Comparison of ENCODE assay signal across 22 mouse cellular contexts in genomic region chr3:135001270-135001669, GRCm38 (mm10).
A peak's percentile ranks its signal among the peaks of the same experiment; 100 is the strongest.
DNase-seq lines count a peak whose midpoint lies in the region; ATAC-seq and TF ChIP-seq lines count a peak whose summit lies in the region.
"Had no signal": no experiment of that assay in that cellular context is flagged by ENCODE, and none has a peak within 500 bp of the region (broad histone marks: within the 10 kb centered on the region; RNA-seq: fewer than 3 reads in every experiment).

No protein-coding gene starts in this region.

- WGBS in kidney, postnatal 0 days = 76% methylated on average over 1 of the region's 1 CpGs
- WGBS in kidney, embryonic 14.5 days = 85% methylated on average over 1 of the region's 1 CpGs
- 74% methylated on average over 1 of the region's 1 CpGs for WGBS in forebrain, embryonic 12.5 days

- TF ChIP-seq POLR2A in MEL (IDR thresholded peaks at IDR 0.05; ENCODE audit: control insufficient read depth in 1 of 2, insufficient read depth in 1 of 2, low read depth in 1 of 2, low read length in 2 of 2, poor library complexity in 1 of 2) = no peak

- H3K27me3 ChIP-seq in kidney, postnatal 0 days (ENCODE audit: insufficient read depth, low read length) = no peaks in the 10 kb centered on the region
- H3K27me3 ChIP-seq in kidney, embryonic 14.5 days (ENCODE audit: control insufficient read depth, insufficient read depth, low read length) = no peaks in the 10 kb centered on the region
- H3K27me3 ChIP-seq in MEL (ENCODE audit: control insufficient read depth in 1 of 2, insufficient read depth in 2 of 2, low read length in 2 of 2) = no peaks in the 10 kb centered on the region
- H3K27me3 ChIP-seq in forebrain, embryonic 12.5 days = no peaks in the 10 kb centered on the region
- H3K27me3 ChIP-seq: embryonic facial prominence, embryonic 15.5 days; forebrain, embryonic 15.5 days; heart, embryonic 13.5 days; hindbrain, embryonic 15.5 days had no signal

- TF ChIP-seq EP300 in MEL (IDR thresholded peaks at IDR 0.05; ENCODE audit: low read depth in 1 of 2, low read length in 2 of 2) = no peak

- H3K4me1 ChIP-seq in kidney, postnatal 0 days (replicated peaks; ENCODE audit: insufficient read depth, low read length) = no peaks in the 10 kb centered on the region
- no peaks in the 10 kb centered on the region for H3K4me1 ChIP-seq in kidney, embryonic 14.5 days (ENCODE audit: control insufficient read depth, insufficient read depth, low read length)
- no peaks in the 10 kb centered on the region for H3K4me1 ChIP-seq in MEL (ENCODE audit: control insufficient read depth in 1 of 2, insufficient read depth in 2 of 2, low read length in 2 of 2)
- H3K4me1 ChIP-seq in forebrain, embryonic 12.5 days = no peaks in the 10 kb centered on the region
- H3K4me1 ChIP-seq: embryonic facial prominence, embryonic 15.5 days; forebrain, embryonic 10.5 days; forebrain, embryonic 15.5 days; heart, embryonic 13.5 days; hindbrain, embryonic 15.5 days had no signal

- peak; percentile 10 for TF ChIP-seq RAD21 in MEL (IDR thresholded peaks at IDR 0.05; ENCODE audit: low read depth, low read length)

- ATAC-seq in kidney, postnatal 0 days (replicated peaks; ENCODE audit: low FRiP score, low read depth) = no peak
- ATAC-seq in kidney, embryonic 14.5 days (ENCODE audit: low FRiP score, low TSS enrichment) = no peak
- no peak for ATAC-seq in forebrain, embryonic 12.5 days (ENCODE audit: low FRiP score)
- ATAC-seq: forebrain, embryonic 15.5 days had no signal

- H3K79me2 ChIP-seq in MEL (ENCODE audit: control insufficient read depth, insufficient read depth, low read length, poor library complexity) = no peaks in the 10 kb centered on the region

- H3K9ac ChIP-seq in kidney, postnatal 0 days (ENCODE audit: low read depth, low read length) = no peak overlapping the region
- H3K9ac ChIP-seq in kidney, embryonic 14.5 days (ENCODE audit: low read depth, low read length) = no peak overlapping the region
- H3K9ac ChIP-seq in MEL (ENCODE audit: control insufficient read depth, low read depth, low read length, poor library complexity, severe bottlenecking) = no peak overlapping the region
- no peak overlapping the region for H3K9ac ChIP-seq in forebrain, embryonic 12.5 days
- H3K9ac ChIP-seq: embryonic facial prominence, embryonic 15.5 days; forebrain, embryonic 15.5 days; heart, embryonic 13.5 days; hindbrain, embryonic 15.5 days had no signal

- DNase-seq in kidney, postnatal 0 days (ENCODE audit: low spot score) = peak; percentile 40
- DNase-seq in 3T3-L1 (ENCODE audit: low read depth, low spot score) = peak; percentile 18
- DNase-seq in 416B (ENCODE audit: low read depth) = peak; percentile 22
- peak; percentile 3 for DNase-seq in MEL (ENCODE audit: low read depth, low spot score)
- DNase-seq in frontal cortex, postnatal 10 days (ENCODE audit: low spot score in 2 of 2) = no peak
- no peak for DNase-seq in left cerebral cortex, adult 18-20 months (ENCODE audit: low spot score in 2 of 2)
- DNase-seq: adrenal gland, adult 2 months; adrenal gland, postnatal 25 days; cerebellum, adult 18-20 months; cerebellum, adult 9-11 months; cerebellum, postnatal 36 days; gastrocnemius, postnatal 14 days; heart, postnatal 36 days had no signal

- no peak overlapping the region for H3K4me2 ChIP-seq in kidney, postnatal 0 days (ENCODE audit: low read length)
- H3K4me2 ChIP-seq in kidney, embryonic 14.5 days (replicated peaks; ENCODE audit: low read depth, low read length) = no peak overlapping the region
- H3K4me2 ChIP-seq in forebrain, embryonic 12.5 days = no peak overlapping the region
- H3K4me2 ChIP-seq: embryonic facial prominence, embryonic 15.5 days; forebrain, embryonic 15.5 days; heart, embryonic 13.5 days; hindbrain, embryonic 15.5 days had no signal

- no peak overlapping the region for H3K27ac ChIP-seq in kidney, postnatal 0 days
- H3K27ac ChIP-seq in kidney, embryonic 14.5 days (ENCODE audit: low read depth, low read length) = no peak overlapping the region
- H3K27ac ChIP-seq in MEL (ENCODE audit: control insufficient read depth, low read depth, low read length) = no peak overlapping the region
- no peak overlapping the region for H3K27ac ChIP-seq in forebrain, embryonic 12.5 days
- H3K27ac ChIP-seq: embryonic facial prominence, embryonic 15.5 days; forebrain, embryonic 10.5 days; forebrain, embryonic 15.5 days; heart, embryonic 13.5 days; hindbrain, embryonic 15.5 days had no signal

- H3K9me3 ChIP-seq in kidney, postnatal 0 days (replicated peaks; ENCODE audit: low read length) = no peaks in the 10 kb centered on the region
- H3K9me3 ChIP-seq in kidney, embryonic 14.5 days (ENCODE audit: control insufficient read depth, low read length) = no peaks in the 10 kb centered on the region
- H3K9me3 ChIP-seq in MEL (replicated peaks; ENCODE audit: insufficient read depth, low read length) = no peaks in the 10 kb centered on the region
- no peaks in the 10 kb centered on the region for H3K9me3 ChIP-seq in forebrain, embryonic 12.5 days
- H3K9me3 ChIP-seq: embryonic facial prominence, embryonic 15.5 days; forebrain, embryonic 10.5 days; forebrain, embryonic 15.5 days; G1E; heart, embryonic 13.5 days; hindbrain, embryonic 15.5 days had no signal

- no peaks in the 10 kb centered on the region for H3K36me3 ChIP-seq in kidney, postnatal 0 days (ENCODE audit: insufficient read depth, low read length)
- no peaks in the 10 kb centered on the region for H3K36me3 ChIP-seq in kidney, embryonic 14.5 days (ENCODE audit: control insufficient read depth, insufficient read depth, low read length)
- H3K36me3 ChIP-seq in MEL (ENCODE audit: control insufficient read depth in 1 of 2, insufficient read depth in 2 of 2, low read length in 2 of 2) = no peaks in the 10 kb centered on the region
- H3K36me3 ChIP-seq in forebrain, embryonic 12.5 days (replicated peaks) = no peaks in the 10 kb centered on the region
- H3K36me3 ChIP-seq: embryonic facial prominence, embryonic 15.5 days; forebrain, embryonic 10.5 days; forebrain, embryonic 15.5 days; G1E; heart, embryonic 13.5 days; hindbrain, embryonic 15.5 days had no signal

- H3K4me3 ChIP-seq in kidney, postnatal 0 days (replicated peaks; ENCODE audit: low read depth, low read length) = no peak overlapping the region
- no peak overlapping the region for H3K4me3 ChIP-seq in kidney, embryonic 14.5 days (ENCODE audit: low read length)
- no peak overlapping the region for H3K4me3 ChIP-seq in MEL (ENCODE audit: control insufficient read depth in 1 of 2, insufficient read depth in 1 of 2, low read depth in 2 of 2, low read length in 2 of 2)
- H3K4me3 ChIP-seq in forebrain, embryonic 12.5 days (replicated peaks) = no peak overlapping the region
- H3K4me3 ChIP-seq: embryonic facial prominence, embryonic 15.5 days; erythroblast, embryonic 14.5 days; forebrain, embryonic 10.5 days; forebrain, embryonic 15.5 days; heart, embryonic 13.5 days; hindbrain, embryonic 15.5 days had no signal

- peak; percentile 52 for TF ChIP-seq CTCF in kidney, postnatal 0 days (IDR thresholded peaks at IDR 0.05; ENCODE audit: low read depth)
- TF ChIP-seq CTCF in MEL (IDR thresholded peaks at IDR 0.05 in 2 of 3, conservative IDR thresholded peaks at IDR 0.05 in 1 of 3; ENCODE audit: control insufficient read depth in 1 of 3, insufficient read depth in 1 of 3, low read depth in 2 of 3, low read length in 3 of 3, poor library complexity in 1 of 3, severe bottlenecking in 1 of 3) = peak in 1 of 3 experiments; percentile 15; a peak in 1 of 6 replicates

TF ChIP-seq in MEL, 35 proteins besides CTCF, POLR2A, EP300 and RAD21:
- TF ChIP-seq SMC3 (IDR thresholded peaks at IDR 0.05; ENCODE audit: low read depth, low read length) = peak; percentile 6; the same call in 1 of the 2 replicates
- no peak for TF ChIP-seq MXI1 (IDR thresholded peaks at IDR 0.05; ENCODE audit: low read depth, low read length)
- no peak for TF ChIP-seq TAL1 (IDR thresholded peaks at IDR 0.05; ENCODE audit: low read length)
- no peak for TF ChIP-seq TCF12 (IDR thresholded peaks at IDR 0.05; ENCODE audit: low read depth, low read length)

Comparison
In these comparisons a context has a peak if more than half of its experiments do, and no peak if none do; other contexts are left out.
1. DNase-seq: peak in kidney, postnatal 0 days (single experiment), 3T3-L1 (single experiment), 416B (single experiment) and MEL (single experiment); none in frontal cortex, postnatal 10 days (0 of 2) and left cerebral cortex, adult 18-20 months (0 of 2).